Mouse (Mus musculus): ENCODE measurements around the gene Hunk. TPM values are rescaled to one million over a fixed set of nuclear protein-coding genes. Genes with fewer than 3 reads are reported as not detected.

Hunk gene
- polyA plus RNA-seq, 1 experiment from 2014 or later: 1.9 TPM

GRCm38 (mm10) chr16:90542383-90542782, 156.6 kb downstream of the Hunk start:
- TF ChIP-seq EP300 (optimal IDR thresholded peaks at IDR 0.05): no peak
- TF ChIP-seq CTCF (IDR thresholded peaks at IDR 0.05; ENCODE audit: low read depth): no peak
- Histone ChIP-seq H3K4me1 (replicated peaks; ENCODE audit: control insufficient read depth, insufficient read depth) (no peaks in the 10 kb centered on the region), H3K9me3 (ENCODE audit: control insufficient read depth, low read length) (no peaks in the 10 kb centered on the region), H3K27ac (replicated peaks) (no peak overlapping the region), H3K4me2 (replicated peaks; ENCODE audit: low read depth) (no peak overlapping the region), H3K9ac (ENCODE audit: low read length) (no peak overlapping the region), H3K36me3 (ENCODE audit: control insufficient read depth, insufficient read depth, low read length) (no peaks in the 10 kb centered on the region), H3K27me3 (ENCODE audit: control insufficient read depth, insufficient read depth, low read length) (no peaks in the 10 kb centered on the region), H3K4me3 (ENCODE audit: low read depth, low read length) (no peak overlapping the region)
- ATAC-seq (ENCODE audit: low FRiP score, low TSS enrichment) (no peak), DNase-seq (ENCODE audit: low spot score) (no peak)
- 62% methylated on average over 10 of the region's 10 CpGs for WGBS

GRCm38 (mm10) chr16:90544175-90544574, 158.4 kb downstream of the Hunk start:
- Histone ChIP-seq H3K36me3 (ENCODE audit: control insufficient read depth, insufficient read depth, low read length) (no peaks in the 10 kb centered on the region), H3K4me1 (replicated peaks; ENCODE audit: control insufficient read depth, insufficient read depth) (no peaks in the 10 kb centered on the region), H3K4me3 (ENCODE audit: low read depth, low read length) (no peak overlapping the region), H3K9me3 (ENCODE audit: control insufficient read depth, low read length) (no peaks in the 10 kb centered on the region), H3K4me2 (replicated peaks; ENCODE audit: low read depth) (no peak overlapping the region), H3K27me3 (ENCODE audit: control insufficient read depth, insufficient read depth, low read length) (no peaks in the 10 kb centered on the region), H3K9ac (ENCODE audit: low read length) (no peak overlapping the region), H3K27ac (replicated peaks) (no peak overlapping the region)
- ATAC-seq (ENCODE audit: low FRiP score, low TSS enrichment): no peak
- 51% methylated on average over 9 of the region's 9 CpGs for WGBS
- DNase-seq (ENCODE audit: low spot score): no peak
- no peak for TF ChIP-seq EP300 (optimal IDR thresholded peaks at IDR 0.05)
- TF ChIP-seq CTCF (IDR thresholded peaks at IDR 0.05; ENCODE audit: low read depth): no peak

GRCm38 (mm10) chr16:90545509-90545908, 159.7 kb downstream of the Hunk start:
- Histone ChIP-seq H3K27me3 (ENCODE audit: control insufficient read depth, insufficient read depth, low read length) (no peaks in the 10 kb centered on the region), H3K9me3 (ENCODE audit: control insufficient read depth, low read length) (no peaks in the 10 kb centered on the region), H3K36me3 (ENCODE audit: control insufficient read depth, insufficient read depth, low read length) (no peaks in the 10 kb centered on the region), H3K9ac (ENCODE audit: low read length) (no peak overlapping the region), H3K4me2 (replicated peaks; ENCODE audit: low read depth) (no peak overlapping the region), H3K4me3 (ENCODE audit: low read depth, low read length) (no peak overlapping the region), H3K4me1 (replicated peaks; ENCODE audit: control insufficient read depth, insufficient read depth) (no peaks in the 10 kb centered on the region), H3K27ac (replicated peaks) (no peak overlapping the region)
- no peak for DNase-seq (ENCODE audit: low spot score)
- 38% methylated on average over 3 of the region's 3 CpGs for WGBS
- TF ChIP-seq CTCF (IDR thresholded peaks at IDR 0.05; ENCODE audit: low read depth) (no peak), EP300 (optimal IDR thresholded peaks at IDR 0.05) (no peak)
- peak; percentile 18; the same call in 1 of the 2 replicates for ATAC-seq (ENCODE audit: low FRiP score, low TSS enrichment)

GRCm38 (mm10) chr16:90546591-90546990, 160.8 kb downstream of the Hunk start:
- Histone ChIP-seq H3K9ac (ENCODE audit: low read length) (no peak overlapping the region), H3K36me3 (ENCODE audit: control insufficient read depth, insufficient read depth, low read length) (no peaks in the 10 kb centered on the region), H3K9me3 (ENCODE audit: control insufficient read depth, low read length) (no peaks in the 10 kb centered on the region), H3K4me2 (replicated peaks; ENCODE audit: low read depth) (no peak overlapping the region), H3K27ac (replicated peaks) (no peak overlapping the region), H3K4me3 (ENCODE audit: low read depth, low read length) (no peak overlapping the region), H3K4me1 (replicated peaks; ENCODE audit: control insufficient read depth, insufficient read depth) (no peaks in the 10 kb centered on the region), H3K27me3 (ENCODE audit: control insufficient read depth, insufficient read depth, low read length) (no peaks in the 10 kb centered on the region)
- ATAC-seq (ENCODE audit: low FRiP score, low TSS enrichment): no peak
- TF ChIP-seq EP300 (optimal IDR thresholded peaks at IDR 0.05) (no peak), CTCF (IDR thresholded peaks at IDR 0.05; ENCODE audit: low read depth) (no peak)
- WGBS: 86% methylated on average over 3 of the region's 3 CpGs
- DNase-seq (ENCODE audit: low spot score): no peak

GRCm38 (mm10) chr16:90547996-90548395, 162.2 kb downstream of the Hunk start:
- DNase-seq (ENCODE audit: low spot score) (no peak), ATAC-seq (ENCODE audit: low FRiP score, low TSS enrichment) (no peak)
- no peak for TF ChIP-seq CTCF (IDR thresholded peaks at IDR 0.05; ENCODE audit: low read depth)
- no peak for TF ChIP-seq EP300 (optimal IDR thresholded peaks at IDR 0.05)
- H3K27ac ChIP-seq (replicated peaks): no peak overlapping the region
- no peaks in the 10 kb centered on the region for H3K9me3 ChIP-seq (ENCODE audit: control insufficient read depth, low read length)
- no peak overlapping the region for H3K4me3 ChIP-seq (ENCODE audit: low read depth, low read length)
- H3K4me2 ChIP-seq (replicated peaks; ENCODE audit: low read depth): no peak overlapping the region
- no peaks in the 10 kb centered on the region for H3K4me1 ChIP-seq (replicated peaks; ENCODE audit: control insufficient read depth, insufficient read depth)
- no peaks in the 10 kb centered on the region for H3K27me3 ChIP-seq (ENCODE audit: control insufficient read depth, insufficient read depth, low read length)
- H3K9ac ChIP-seq (ENCODE audit: low read length): no peak overlapping the region
- no peaks in the 10 kb centered on the region for H3K36me3 ChIP-seq (ENCODE audit: control insufficient read depth, insufficient read depth, low read length)
- 76% methylated on average over 9 of the region's 9 CpGs for WGBS

Other genes starting within 250 kb of the Hunk start
- gene Tiam1, start 242.2 kb upstream of the Hunk start, polyA plus RNA-seq (2015; fragmentation: Nextera tagmentation; extraction: Ambion mirVana): 18.4 and 18.8 TPM in 2 replicates
- gene Sod1, start 165.3 kb upstream of the Hunk start, polyA plus RNA-seq (2015; fragmentation: Nextera tagmentation; extraction: Ambion mirVana): 1,113 and 1,141 TPM in 2 replicates
- 8.3 and 9.8 TPM in 2 replicates for gene Scaf4, start 101.5 kb upstream of the Hunk start, polyA plus RNA-seq (2015; fragmentation: Nextera tagmentation; extraction: Ambion mirVana)

Measured in stomach, postnatal 0 days (tissue).